Mouse (Mus musculus) liver, embryonic 16.5 days (tissue): ENCODE data around the gene Rsad1. TPM values are rescaled to one million over a fixed set of nuclear protein-coding genes. Genes with fewer than 3 reads are reported as not detected.
A peak's percentile ranks its signal among the peaks of the same experiment; 100 is the strongest.

Experiments used
- ATAC-seq: fragments of 200-750 bp; cut with Nextera tagmentation; 2 replicates; pipeline ENCODE4 v1.8.0; 2017; ENCODE audit warnings: low read depth, mild to moderate bottlenecking, moderate number of reproducible peaks, moderate library complexity
- H3K27ac ChIP-seq: fragments of 300-500 bp; sonication (generic); 2 replicates; pipeline ENCODE4 v1.5.1; 2014; ENCODE audit warnings: mild to moderate bottlenecking, low read length
- H3K27me3 ChIP-seq: fragments of 300-500 bp; sonication (generic); 2 replicates; pipeline ENCODE4 v1.6.1; 2014; ENCODE audit warnings: low read depth, low read length, mixed read lengths; ENCODE audit not compliant: control insufficient read depth, insufficient read depth
- H3K36me3 ChIP-seq: fragments of 300-500 bp; sonication (generic); 2 replicates; pipeline ENCODE4 v1.6.1; 2014; ENCODE audit warnings: mild to moderate bottlenecking; ENCODE audit not compliant: control insufficient read depth, insufficient read depth
- H3K4me1 ChIP-seq: fragments of 300-500 bp; sonication (generic); 2 replicates; pipeline ENCODE4 v1.6.1; 2014; ENCODE audit warnings: low read depth, low read length, mixed read lengths; ENCODE audit not compliant: control insufficient read depth
- H3K4me2 ChIP-seq: fragments of 300-500 bp; sonication (generic); 2 replicates; pipeline ENCODE4 v1.6.1; 2014; ENCODE audit warnings: low read depth, low read length, mixed read lengths
- H3K4me3 ChIP-seq: fragments of 300-500 bp; sonication (generic); 2 replicates; pipeline ENCODE4 v1.5.1; 2014; ENCODE audit warnings: low read depth, mild to moderate bottlenecking, low read length
- H3K9ac ChIP-seq: fragments of 300-500 bp; sonication (generic); 2 replicates; pipeline ENCODE4 v1.6.1; 2014; ENCODE audit warnings: low read depth, low read length
- H3K9me3 ChIP-seq: fragments of 300-500 bp; sonication (generic); replicated peaks from 2 replicates; pipeline ENCODE4 v1.6.1; 2016; ENCODE audit warnings: low read length; ENCODE audit not compliant: control insufficient read depth
- WGBS: fragments of 180-500 bp; shearing (Covaris S2); extraction: QIAGEN DNeasy Blood & Tissue Kit; methylation state at CpG from one replicate; pipeline ENCODE4 v1.1.7; 2014; ENCODE audit not compliant: insufficient replicate concordance; 5-methylcytosine and 5-hydroxymethylcytosine counted together
- polyA plus RNA-seq: library from polyadenylated mRNA; unstranded; fragments of >200 nt; fragmentation: Nextera tagmentation; extraction: Ambion mirVana; gene quantifications from 2 replicates; pipeline ENCODE4 v1.2.1, GENCODE M21; 2015

Rsad1 gene
- polyA plus RNA-seq, 1 experiment from 2014 or later: 1.0 TPM

DNA sequence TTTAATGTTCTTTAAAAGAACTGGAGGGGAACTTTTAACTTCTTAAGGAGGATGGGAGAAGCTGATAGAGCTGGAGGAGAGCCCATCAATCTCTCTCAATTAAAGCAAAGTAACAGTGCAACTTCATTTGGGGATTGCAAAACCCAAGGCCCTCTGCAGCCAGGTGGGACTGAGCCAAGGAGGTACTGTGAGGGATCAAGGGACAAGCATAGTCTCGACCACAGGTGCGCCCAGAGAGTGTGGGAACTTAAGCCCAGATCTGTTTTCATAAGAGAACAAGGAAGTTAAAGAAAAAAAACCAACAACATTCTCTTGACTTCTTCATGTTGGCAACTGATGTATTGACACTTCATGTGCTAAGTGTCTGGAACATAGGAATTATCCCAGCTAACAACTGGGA is 26.0 kb upstream of the Rsad1 start:
- 49% methylated on average over 2 of the region's 2 CpGs for WGBS
- no peak overlapping the region for H3K4me2 ChIP-seq
- ATAC-seq: no peak
- no peaks in the 10 kb centered on the region for H3K9me3 ChIP-seq
- no peak overlapping the region for H3K27ac ChIP-seq
- no peak overlapping the region for H3K9ac ChIP-seq
- H3K36me3 ChIP-seq: no peaks in the 10 kb centered on the region
- no peaks in the 10 kb centered on the region for H3K4me1 ChIP-seq
- H3K4me3 ChIP-seq: no peak overlapping the region
- no peaks in the 10 kb centered on the region for H3K27me3 ChIP-seq

DNA sequence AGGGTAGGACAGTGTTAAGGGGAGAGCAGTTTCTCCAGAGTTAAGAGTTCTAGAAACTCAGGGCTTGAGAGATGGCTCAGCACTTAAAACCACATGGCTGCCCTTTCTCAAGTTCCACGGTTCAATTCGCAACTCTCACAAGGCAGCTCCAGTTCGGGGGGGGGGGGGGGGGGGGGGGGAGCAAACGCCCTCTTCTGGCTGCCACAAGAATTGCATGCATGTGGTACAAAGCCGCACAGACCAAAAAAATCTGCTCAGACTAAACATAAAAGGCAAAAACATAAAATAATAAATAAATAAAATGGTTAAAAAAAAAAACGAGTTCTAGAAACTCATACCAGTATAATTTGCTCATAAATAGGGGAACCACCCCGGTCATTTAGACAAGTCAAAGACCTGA is 25.5 kb upstream of the Rsad1 start:
- 25% methylated on average over 4 of the region's 7 CpGs for WGBS
- H3K36me3 ChIP-seq: no peaks in the 10 kb centered on the region
- no peak for ATAC-seq
- no peaks in the 10 kb centered on the region for H3K27me3 ChIP-seq
- no peaks in the 10 kb centered on the region for H3K9me3 ChIP-seq
- no peak overlapping the region for H3K4me2 ChIP-seq
- H3K4me1 ChIP-seq: no peaks in the 10 kb centered on the region
- H3K9ac ChIP-seq: no peak overlapping the region
- no peak overlapping the region for H3K4me3 ChIP-seq
- H3K27ac ChIP-seq: no peak overlapping the region

DNA sequence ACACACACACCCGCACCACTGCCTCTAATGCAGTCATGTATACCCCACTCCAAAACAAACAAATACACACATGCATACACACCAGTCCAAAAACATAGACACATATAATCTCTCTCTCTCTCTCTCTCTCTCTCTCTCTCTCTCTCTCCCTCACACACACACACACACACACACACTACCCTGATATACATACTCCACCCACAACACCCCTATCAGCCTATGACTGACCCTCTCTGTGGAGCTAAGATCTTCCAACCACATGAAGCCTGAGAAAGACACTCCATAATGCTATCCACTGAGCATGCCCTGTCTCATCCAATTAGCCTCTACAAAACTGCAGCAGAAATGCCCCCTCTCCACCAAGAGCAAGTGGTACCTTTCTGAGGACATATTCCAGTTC is 22.8 kb upstream of the Rsad1 start:
- Histone ChIP-seq H3K27me3 (no peaks in the 10 kb centered on the region), H3K4me1 (no peaks in the 10 kb centered on the region; the same call in 1 of the 2 replicates), H3K9me3 (no peaks in the 10 kb centered on the region), H3K4me2 (no peak overlapping the region), H3K27ac (no peak overlapping the region), H3K36me3 (no peaks in the 10 kb centered on the region), H3K4me3 (no peak overlapping the region), H3K9ac (no peak overlapping the region)
- WGBS: 65% methylated on average over 1 of the region's 1 CpGs
- no peak for ATAC-seq

DNA sequence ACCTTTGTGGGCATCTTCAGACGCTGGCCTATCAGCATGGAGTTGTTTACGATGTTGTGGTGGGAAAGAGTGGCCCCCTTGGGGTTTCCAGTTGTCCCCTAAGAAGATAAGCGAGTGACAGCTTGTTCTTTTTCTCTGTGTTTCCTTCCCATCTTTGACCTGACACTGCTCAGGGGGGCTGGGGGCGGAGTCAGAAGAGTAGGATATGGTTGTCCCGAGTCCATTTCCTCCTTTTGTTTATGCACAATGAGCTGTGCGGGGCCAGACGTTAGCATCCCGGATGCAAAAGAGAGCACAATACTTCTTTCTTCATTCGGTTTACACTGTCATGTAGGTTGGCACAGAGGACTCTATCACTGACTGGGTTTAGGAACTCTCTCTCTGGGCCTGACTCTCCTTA is 21.6 kb upstream of the Rsad1 start:
- no peaks in the 10 kb centered on the region; the same call in 1 of the 2 replicates for H3K4me1 ChIP-seq
- H3K27ac ChIP-seq: no peak overlapping the region
- 15% methylated on average over 9 of the region's 9 CpGs for WGBS
- H3K9ac ChIP-seq: no peak overlapping the region
- H3K9me3 ChIP-seq: no peaks in the 10 kb centered on the region
- ATAC-seq: peak; percentile 49; the same call in 1 of the 2 replicates
- H3K4me2 ChIP-seq: no peak overlapping the region
- H3K36me3 ChIP-seq: no peaks in the 10 kb centered on the region
- H3K4me3 ChIP-seq: no peak overlapping the region
- peaks cover under 1% of the 10 kb centered on the region; the same call in 1 of the 2 replicates for H3K27me3 ChIP-seq

DNA sequence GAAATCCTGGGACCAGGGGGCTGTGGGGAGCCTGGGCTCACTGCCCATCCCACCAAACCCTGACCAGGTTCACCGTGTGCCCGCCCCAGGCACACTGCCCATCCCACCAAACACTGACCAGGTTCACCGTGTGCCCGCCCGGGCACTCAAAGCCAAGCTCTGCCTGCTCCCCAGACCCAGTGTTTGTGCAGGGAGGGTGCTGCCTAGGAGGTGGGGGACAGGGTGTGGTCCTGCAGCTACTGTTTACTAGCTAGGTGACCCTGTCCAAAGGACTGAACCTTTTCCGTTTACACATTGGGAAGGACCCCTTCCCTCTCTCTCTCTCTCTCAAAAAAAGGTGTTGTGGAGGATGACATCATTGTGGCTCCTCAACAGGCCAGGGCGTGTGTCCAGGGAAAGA is 18.3 kb upstream of the Rsad1 start:
- Histone ChIP-seq H3K27ac (no peak overlapping the region), H3K4me1 (peaks cover 6% of the 10 kb centered on the region), H3K4me3 (no peak overlapping the region), H3K27me3 (peaks cover 14% of the 10 kb centered on the region), H3K9me3 (no peaks in the 10 kb centered on the region), H3K36me3 (no peaks in the 10 kb centered on the region), H3K4me2 (no peak overlapping the region), H3K9ac (no peak overlapping the region)
- no peak for ATAC-seq
- WGBS: 71% methylated on average over 7 of the region's 7 CpGs

DNA sequence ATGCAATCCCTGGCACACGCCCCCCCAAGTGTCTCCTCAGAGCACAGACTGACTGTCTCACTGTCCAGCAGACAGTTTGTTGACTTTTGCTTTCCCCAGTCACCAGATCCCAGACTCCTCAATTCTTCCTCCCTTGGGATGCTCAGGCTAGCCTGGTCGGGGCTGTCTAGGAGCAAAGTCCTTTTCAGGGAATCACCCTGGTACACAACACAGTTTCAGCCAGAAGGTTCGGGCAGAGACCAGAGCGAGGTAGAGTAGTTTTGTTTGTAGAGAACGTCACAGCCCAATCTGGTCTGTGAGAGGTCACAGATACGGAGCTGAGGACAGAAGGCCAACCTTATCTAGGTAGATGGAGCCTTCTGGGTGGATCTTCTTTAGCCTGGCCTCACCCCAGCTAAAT is 17.5 kb upstream of the Rsad1 start:
- H3K27me3 ChIP-seq: peaks cover 14% of the 10 kb centered on the region

DNA sequence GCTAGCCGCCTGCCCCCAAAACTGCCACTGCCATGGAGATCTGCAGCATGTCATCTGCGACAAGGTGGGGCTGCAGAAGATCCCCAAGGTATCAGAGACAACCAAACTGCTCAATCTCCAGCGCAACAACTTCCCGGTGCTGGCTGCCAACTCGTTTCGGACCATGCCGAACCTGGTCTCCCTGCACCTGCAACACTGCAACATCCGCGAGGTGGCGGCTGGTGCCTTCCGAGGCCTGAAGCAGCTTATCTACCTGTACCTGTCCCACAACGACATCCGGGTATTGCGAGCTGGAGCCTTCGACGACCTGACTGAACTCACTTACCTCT is 16.1 kb upstream of the Rsad1 start:
- peaks cover 6% of the 10 kb centered on the region for H3K4me1 ChIP-seq
- H3K4me2 ChIP-seq: peak overlapping the region; percentile 46; the same call in 1 of the 2 replicates
- WGBS: 25% methylated on average over 16 of the region's 16 CpGs
- H3K36me3 ChIP-seq: no peaks in the 10 kb centered on the region
- H3K9me3 ChIP-seq: no peaks in the 10 kb centered on the region
- H3K27me3 ChIP-seq: peaks cover 14% of the 10 kb centered on the region
- no peak for ATAC-seq
- no peak overlapping the region for H3K27ac ChIP-seq
- no peak overlapping the region for H3K4me3 ChIP-seq
- H3K9ac ChIP-seq: no peak overlapping the region

More for the DNA sequence above, 17.5 kb upstream of the Rsad1 start:
- no peaks in the 10 kb centered on the region for H3K9me3 ChIP-seq
- no peak overlapping the region for H3K4me2 ChIP-seq
- no peak overlapping the region for H3K27ac ChIP-seq
- H3K4me1 ChIP-seq: peaks cover 6% of the 10 kb centered on the region
- no peaks in the 10 kb centered on the region for H3K36me3 ChIP-seq
- H3K9ac ChIP-seq: no peak overlapping the region
- 47% methylated on average over 6 of the region's 6 CpGs for WGBS
- H3K4me3 ChIP-seq: no peak overlapping the region
- ATAC-seq: peak; percentile 55

DNA sequence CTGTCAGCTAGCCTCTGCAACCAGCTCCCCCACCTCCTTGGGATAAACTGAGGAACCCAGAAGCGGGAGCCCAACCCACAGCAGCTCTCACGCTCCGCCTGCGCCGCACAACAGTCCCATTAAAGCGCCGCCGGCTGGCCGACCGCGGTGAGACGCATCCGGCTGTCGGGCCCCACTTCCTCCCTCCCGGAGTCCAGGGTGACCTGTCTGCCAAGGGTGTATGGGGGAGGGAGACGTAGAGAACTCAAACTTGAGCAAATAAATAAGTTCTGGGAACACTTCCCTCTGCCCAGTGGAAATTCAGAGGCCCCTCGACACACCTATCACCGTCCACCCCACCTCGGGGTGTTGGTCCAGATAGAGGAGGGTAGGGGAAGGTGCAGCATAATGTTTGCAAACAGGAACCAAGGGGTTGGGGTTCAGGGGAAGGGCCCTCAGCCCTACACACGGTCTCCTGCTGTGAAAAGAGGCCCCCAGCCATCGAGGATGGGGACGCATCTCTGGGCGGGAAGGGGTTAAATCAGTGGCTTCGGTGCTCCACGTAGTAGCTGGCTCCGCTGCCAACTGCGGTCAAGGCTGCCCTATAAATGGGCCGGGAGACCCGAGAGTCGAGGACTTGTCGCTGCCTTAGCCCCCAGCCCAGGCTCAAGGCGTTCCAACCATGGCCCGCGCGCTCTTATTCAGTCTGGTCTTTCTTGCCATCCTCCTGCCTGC is 15.5 kb upstream of the Rsad1 start, which contains the start of gene Chad:
Gene Chad (plus strand): TSS at position 611 of the 714 bp plus-strand sequence.
- Histone ChIP-seq H3K9ac (no peak within 1 kb of the TSS), H3K4me2 (peak within 1 kb of the TSS; percentile 46), H3K27ac (no peak within 1 kb of the TSS), H3K4me1 (peaks cover 6% of the 10 kb centered on the region), H3K4me3 (no peak within 1 kb of the TSS), H3K36me3 (no peaks in the 10 kb centered on the region), H3K9me3 (no peaks in the 10 kb centered on the region), H3K27me3 (peaks cover 14% of the 10 kb centered on the region)
- 3% methylated on average over 35 of the region's 35 CpGs for WGBS
- ATAC-seq: no peak; the same call in 1 of the 2 replicates

DNA sequence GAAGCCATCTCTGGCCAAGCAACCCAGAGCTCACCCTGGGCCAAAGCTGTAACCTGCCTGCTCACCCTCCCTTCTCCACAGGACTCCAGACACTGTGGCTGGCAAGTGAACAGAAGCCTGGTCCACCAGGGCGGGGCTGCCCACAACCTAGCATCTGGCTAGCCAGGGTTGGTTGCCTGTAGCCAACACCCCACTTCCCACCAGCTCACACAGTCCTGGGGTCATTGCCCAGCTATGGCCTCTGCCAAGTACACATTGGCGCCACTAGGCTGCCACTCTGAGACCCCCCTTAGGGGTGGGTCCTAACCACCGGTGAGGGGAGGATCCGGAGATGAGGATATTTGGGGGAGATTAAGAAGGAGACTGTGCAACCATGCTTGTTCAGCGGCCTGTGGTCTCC is 14.8 kb upstream of the Rsad1 start:
- no peaks in the 10 kb centered on the region for H3K9me3 ChIP-seq
- no peaks in the 10 kb centered on the region for H3K36me3 ChIP-seq
- WGBS: 30% methylated on average over 5 of the region's 5 CpGs
- H3K4me3 ChIP-seq: no peak overlapping the region
- no peak overlapping the region for H3K27ac ChIP-seq
- no peak for ATAC-seq
- peaks cover 6% of the 10 kb centered on the region for H3K4me1 ChIP-seq
- H3K9ac ChIP-seq: no peak overlapping the region
- 0 out of 2 replicates have a peak overlapping the region, but pooled peaks have one; percentile 46 for H3K4me2 ChIP-seq
- H3K27me3 ChIP-seq: peaks cover 14% of the 10 kb centered on the region
